Mouse (Mus musculus) embryo, embryonic 11 days (tissue): ENCODE data around the gene Hoxa5.

Experiments used
- DNase-seq: peaks from one replicate; pipeline ENCODE4 v3.0.0-alpha.2; 2015

Gene Hoxa5

GRCm38 (mm10) chr6:52239625-52240388 lies 35.4 kb upstream of the Hoxa5 start:
- DNase-seq: no peak

- no peak for DNase-seq
Measured at GRCm38 (mm10) chr6:52238976-52239375, 34.6 kb upstream of the Hoxa5 start.

GRCm38 (mm10) chr6:52238155-52238545 lies 33.8 kb upstream of the Hoxa5 start:
- no peak for DNase-seq

GRCm38 (mm10) chr6:52237346-52238154 lies 33.2 kb upstream of the Hoxa5 start:
- no peak for DNase-seq

- no peak for DNase-seq
Measured at GRCm38 (mm10) chr6:52236806-52237205, 32.4 kb upstream of the Hoxa5 start.

- DNase-seq: no peak
Measured at GRCm38 (mm10) chr6:52235866-52236265, 31.5 kb upstream of the Hoxa5 start.

- no peak for DNase-seq
Measured at GRCm38 (mm10) chr6:52235267-52235666, 30.9 kb upstream of the Hoxa5 start.

GRCm38 (mm10) chr6:52234428-52235140 lies 30.2 kb upstream of the Hoxa5 start:
- no peak for DNase-seq

- DNase-seq: no peak
Measured at GRCm38 (mm10) chr6:52233546-52234427, 29.4 kb upstream of the Hoxa5 start.

GRCm38 (mm10) chr6:52232984-52233545 lies 28.7 kb upstream of the Hoxa5 start:
- no peak for DNase-seq

- DNase-seq: no peak
Measured at GRCm38 (mm10) chr6:52232568-52232965, 28.2 kb upstream of the Hoxa5 start.

GRCm38 (mm10) chr6:52231885-52232567 lies 27.6 kb upstream of the Hoxa5 start:
- DNase-seq: no peak

GRCm38 (mm10) chr6:52230516-52231165 lies 26.3 kb upstream of the Hoxa5 start, which contains the start of gene Hoxa9:
Hoxa9 (minus strand) TSS chr6:52231089.
- DNase-seq: no peak

GRCm38 (mm10) chr6:52229558-52230416 lies 25.4 kb upstream of the Hoxa5 start:
- DNase-seq: no peak

GRCm38 (mm10) chr6:52228475-52229465 lies 24.4 kb upstream of the Hoxa5 start:
- DNase-seq: no peak

- no peak for DNase-seq
Measured at GRCm38 (mm10) chr6:52227470-52228222, 23.3 kb upstream of the Hoxa5 start.

- DNase-seq: no peak
Measured at GRCm38 (mm10) chr6:52226569-52227257, 22.3 kb upstream of the Hoxa5 start.
